Mouse (Mus musculus) intestine, postnatal 0 days (tissue): ENCODE results near the gene Tmem132c. TPM values are rescaled to one million over a fixed set of nuclear protein-coding genes. Genes with fewer than 3 reads are reported as not detected.
A peak's percentile ranks its signal among the peaks of the same experiment; 100 is the strongest.

Experiments used
- ATAC-seq: fragments of 200-750 bp; cut with Nextera tagmentation; 2 replicates; pipeline ENCODE4 v1.8.0; 2017; ENCODE audit warnings: mild to moderate bottlenecking, moderate TSS enrichment, moderate library complexity
- H3K27ac ChIP-seq: fragments of 300-500 bp; sonication (generic); 2 replicates; pipeline ENCODE4 v1.5.1; 2014; ENCODE audit warnings: mild to moderate bottlenecking, low read depth, low read length, moderate library complexity
- H3K27me3 ChIP-seq: fragments of 300-500 bp; sonication (generic); replicated peaks from 2 replicates; pipeline ENCODE4 v1.6.1; 2014; ENCODE audit warnings: low read length, mixed read lengths; ENCODE audit not compliant: control insufficient read depth, insufficient read depth
- H3K36me3 ChIP-seq: fragments of 300-500 bp; sonication (generic); 2 replicates; pipeline ENCODE4 v1.6.1; 2014; ENCODE audit warnings: mild to moderate bottlenecking, moderate library complexity; ENCODE audit not compliant: control insufficient read depth, insufficient read depth
- H3K4me1 ChIP-seq: fragments of 300-500 bp; sonication (generic); replicated peaks from 2 replicates; pipeline ENCODE4 v1.6.1; 2014; ENCODE audit warnings: antibody characterized with exemption, low read length, mixed read lengths; ENCODE audit not compliant: control insufficient read depth, insufficient read depth
- H3K4me2 ChIP-seq: fragments of 300-500 bp; sonication (generic); replicated peaks from 2 replicates; pipeline ENCODE4 v1.6.1; 2014; ENCODE audit warnings: low read depth, mild to moderate bottlenecking, moderate library complexity
- H3K4me3 ChIP-seq: fragments of 300-500 bp; sonication (generic); 2 replicates; pipeline ENCODE4 v1.5.1; 2014; ENCODE audit warnings: low read depth, low read length
- H3K9ac ChIP-seq: fragments of 300-500 bp; sonication (generic); 2 replicates; pipeline ENCODE4 v1.6.1; 2014; ENCODE audit warnings: mild to moderate bottlenecking, low read depth, low read length
- H3K9me3 ChIP-seq: fragments of 300-500 bp; sonication (generic); 2 replicates; pipeline ENCODE4 v1.6.1; 2016; ENCODE audit warnings: mixed run types; ENCODE audit not compliant: control insufficient read depth
- CTCF ChIP-seq: sonication (generic); IDR thresholded peaks from 2 replicates; pipeline ENCODE4 v1.5.1; 2016; ENCODE audit warnings: low read depth, mild to moderate bottlenecking, control low read depth, antibody characterized with exemption, moderate library complexity
- WGBS: fragments of 180-500 bp; shearing (Covaris S2); extraction: QIAGEN DNeasy Blood & Tissue Kit; methylation state at CpG from one replicate; pipeline ENCODE4 v1.1.7; 2014; 5-methylcytosine and 5-hydroxymethylcytosine counted together
- polyA plus RNA-seq: library from polyadenylated mRNA; unstranded; fragments of >200 nt; fragmentation: Nextera tagmentation; extraction: Ambion mirVana; gene quantifications from 2 replicates; pipeline ENCODE4 v1.2.1, GENCODE M21; 2015

The Tmem132c gene
- polyA plus RNA-seq, 1 experiment from 2014 or later, result 0.18 TPM

DNA sequence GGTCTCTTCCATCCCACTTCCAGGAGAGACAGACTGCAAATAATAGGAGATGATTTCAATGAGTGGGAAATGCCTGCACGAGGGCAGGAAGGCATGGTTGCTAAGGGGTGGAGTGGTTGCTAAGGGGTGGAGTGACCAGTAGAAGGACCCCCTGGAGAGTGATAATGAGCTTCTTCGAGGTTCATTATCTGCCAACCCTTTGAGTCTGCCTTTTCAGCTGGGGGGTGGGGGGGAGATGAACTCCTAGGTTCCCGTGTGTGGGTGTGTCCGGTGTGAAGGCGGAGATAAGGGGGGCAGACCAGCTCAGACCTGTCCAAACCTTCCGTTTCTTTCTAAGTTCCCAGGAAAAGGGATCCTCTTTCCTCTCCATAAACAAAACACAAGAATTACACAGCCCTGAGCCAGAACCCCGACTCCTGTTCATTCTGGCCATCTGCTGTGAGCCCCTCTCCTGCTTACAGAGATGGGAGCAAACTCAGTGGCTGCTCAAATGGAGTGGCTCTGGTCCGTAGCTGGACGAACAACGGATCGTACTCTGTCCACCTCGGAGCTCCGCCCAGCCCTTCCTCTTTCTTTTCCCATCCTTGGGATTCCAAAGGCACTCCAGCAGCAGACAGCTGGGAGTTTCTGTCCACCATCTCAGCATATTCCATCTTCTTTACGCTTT lies 13.5 kb upstream of the Tmem132c start:
- TF ChIP-seq CTCF, result no peak
- no peak for ATAC-seq
- Histone ChIP-seq H3K27ac (no peak overlapping the region), H3K9ac (no peak overlapping the region), H3K4me2 (no peak overlapping the region), H3K9me3 (no peaks in the 10 kb centered on the region), H3K36me3 (no peaks in the 10 kb centered on the region), H3K4me1 (no peaks in the 10 kb centered on the region), H3K4me3 (no peak overlapping the region), H3K27me3 (no peaks in the 10 kb centered on the region)
- 4% methylated on average over 14 of the region's 14 CpGs for WGBS

DNA sequence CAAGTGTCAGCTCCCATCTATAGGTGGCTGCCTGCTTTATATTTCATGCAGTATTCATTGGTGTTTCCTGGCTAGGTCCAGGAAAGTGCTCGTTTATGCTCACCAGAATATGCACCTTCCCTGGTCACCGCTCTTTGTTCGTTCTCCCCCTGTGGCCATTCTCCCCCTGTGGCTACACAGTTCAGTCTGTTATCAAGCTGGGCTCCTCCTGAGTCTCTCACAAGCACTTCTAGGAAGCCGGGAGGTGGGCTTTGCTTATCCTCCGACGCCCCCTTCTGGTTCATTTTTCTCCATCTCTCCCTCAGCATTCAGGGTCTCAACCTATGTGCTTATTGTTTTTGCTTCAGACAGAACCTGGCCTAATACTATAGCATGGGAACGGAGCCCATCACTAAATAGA lies 6.9 kb upstream of the Tmem132c start:
- ATAC-seq, result no peak
- H3K9ac ChIP-seq, result no peak overlapping the region
- H3K36me3 ChIP-seq, result no peaks in the 10 kb centered on the region
- H3K4me2 ChIP-seq, result no peak overlapping the region
- TF ChIP-seq CTCF, result no peak
- no peaks in the 10 kb centered on the region for H3K9me3 ChIP-seq
- H3K27me3 ChIP-seq, result no peaks in the 10 kb centered on the region
- H3K4me1 ChIP-seq, result no peaks in the 10 kb centered on the region
- WGBS, result 7% methylated on average over 7 of the region's 7 CpGs
- no peak overlapping the region for H3K27ac ChIP-seq
- H3K4me3 ChIP-seq, result no peak overlapping the region

- H3K27ac ChIP-seq, result no peak overlapping the region
- no peaks in the 10 kb centered on the region for H3K36me3 ChIP-seq
- peak overlapping the region; percentile 13; the same call in 1 of the 2 replicates for H3K4me2 ChIP-seq
- H3K9ac ChIP-seq, result no peak overlapping the region
- ATAC-seq, result no peak
- peak; percentile 86 for TF ChIP-seq CTCF
- peaks cover 4% of the 10 kb centered on the region; the same call in 1 of the 2 replicates for H3K27me3 ChIP-seq
- H3K4me1 ChIP-seq, result no peaks in the 10 kb centered on the region
- H3K9me3 ChIP-seq, result no peaks in the 10 kb centered on the region
- no peak overlapping the region for H3K4me3 ChIP-seq
- WGBS, result 5% methylated on average over 11 of the region's 11 CpGs
These were observed 6.4 kb upstream of the Tmem132c start for GRCm38 (mm10) chr5:127235203-127235602.

GRCm38 (mm10) chr5:127239706-127240105 lies 1.9 kb upstream of the Tmem132c start:
- peaks cover 45% of the 10 kb centered on the region for H3K27me3 ChIP-seq

DNA sequence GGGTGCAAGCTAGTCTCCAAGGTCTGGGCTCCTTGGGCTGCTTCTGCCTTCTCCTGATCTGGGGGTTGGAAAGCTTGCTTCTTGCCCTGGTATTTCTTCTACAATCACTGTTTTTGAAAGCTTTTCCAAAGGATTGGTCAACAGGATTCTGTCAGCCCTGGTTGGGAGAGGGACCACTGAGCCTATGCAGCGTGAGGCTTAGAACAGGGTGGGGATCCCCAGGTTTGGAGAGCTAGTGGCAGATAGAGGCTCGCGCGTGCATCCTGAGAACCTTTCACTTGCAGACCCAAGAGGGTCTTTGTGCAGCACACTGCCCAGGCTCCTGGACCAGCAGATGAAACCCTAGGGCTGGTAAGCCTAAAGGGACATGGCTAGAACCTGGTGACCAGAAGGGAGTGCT lies 962 bp upstream of the Tmem132c start:
- 15% methylated on average over 4 of the region's 4 CpGs for WGBS
- Histone ChIP-seq H3K4me3 (no peak overlapping the region), H3K4me2 (no peak overlapping the region), H3K9me3 (no peaks in the 10 kb centered on the region), H3K36me3 (no peaks in the 10 kb centered on the region), H3K27me3 (peaks cover 54% of the 10 kb centered on the region), H3K9ac (no peak overlapping the region), H3K27ac (no peak overlapping the region), H3K4me1 (no peaks in the 10 kb centered on the region)
- ATAC-seq, result no peak
- no peak for TF ChIP-seq CTCF

More at GRCm38 (mm10) chr5:127239706-127240105, 1.9 kb upstream of the Tmem132c start:
- no peaks in the 10 kb centered on the region for H3K9me3 ChIP-seq
- no peaks in the 10 kb centered on the region for H3K36me3 ChIP-seq
- TF ChIP-seq CTCF, result no peak
- 51% methylated on average over 7 of the region's 7 CpGs for WGBS
- no peak overlapping the region for H3K27ac ChIP-seq
- H3K4me1 ChIP-seq, result no peaks in the 10 kb centered on the region
- no peak for ATAC-seq
- H3K9ac ChIP-seq, result no peak overlapping the region
- no peak overlapping the region for H3K4me2 ChIP-seq
- H3K4me3 ChIP-seq, result no peak overlapping the region

GRCm38 (mm10) chr5:127241925-127242762 lies 536 bp downstream of the Tmem132c start:
- Histone ChIP-seq H3K4me1 (no peaks in the 10 kb centered on the region), H3K27me3 (peaks cover 54% of the 10 kb centered on the region), H3K9ac (no peak overlapping the region), H3K9me3 (no peaks in the 10 kb centered on the region), H3K4me3 (peak overlapping the region; percentile 49), H3K27ac (no peak overlapping the region), H3K36me3 (no peaks in the 10 kb centered on the region), H3K4me2 (peak overlapping the region; percentile 81)
- ATAC-seq, result no peak
- under 1% methylated on average over 67 of the region's 73 CpGs for WGBS
- no peak for TF ChIP-seq CTCF
